Mouse (Mus musculus) ES-Bruce4 (cell line): Measurements from ENCODE around the gene Icam4. TPM values are rescaled to one million over a fixed set of nuclear protein-coding genes. Genes with fewer than 3 reads are reported as not detected.

Experiments
- H3K27ac ChIP-seq: 2 replicates; pipeline ENCODE4 v1.5.1; 2012; ENCODE audit warnings: low read length, inconsistent platforms; ENCODE audit not compliant: insufficient read depth
- H3K27me3 ChIP-seq: 2 replicates; pipeline ENCODE4 v1.6.1; 2012; ENCODE audit warnings: mild to moderate bottlenecking, low read length, inconsistent platforms; ENCODE audit not compliant: control insufficient read depth, poor library complexity, insufficient read depth, severe bottlenecking
- H3K36me3 ChIP-seq: 2 replicates; pipeline ENCODE4 v1.6.1; 2012; ENCODE audit warnings: inconsistent platforms, mild to moderate bottlenecking, low read length, moderate library complexity; ENCODE audit not compliant: control insufficient read depth, poor library complexity, insufficient read depth, severe bottlenecking
- H3K4me1 ChIP-seq: one replicate; pipeline ENCODE4 v1.8.1; 2011; ENCODE audit warnings: low read length; ENCODE audit not compliant: control insufficient read depth, insufficient read depth
- H3K4me3 ChIP-seq: 2 replicates; pipeline ENCODE4 v1.5.1; 2011; ENCODE audit warnings: low read depth, mild to moderate bottlenecking, low read length
- H3K9ac ChIP-seq: 2 replicates; pipeline ENCODE4 v1.6.1; 2012; ENCODE audit warnings: low read depth, mild to moderate bottlenecking, inconsistent platforms; ENCODE audit not compliant: poor library complexity, severe bottlenecking
- H3K9me3 ChIP-seq: replicated peaks from 2 replicates; pipeline ENCODE4 v1.6.1; 2012; ENCODE audit warnings: mild to moderate bottlenecking, low read length, inconsistent platforms; ENCODE audit not compliant: control insufficient read depth, poor library complexity, insufficient read depth, severe bottlenecking
- CTCF ChIP-seq: IDR thresholded peaks from one replicate; pipeline ENCODE4 v1.8.1; 2011; ENCODE audit warnings: low read depth, low read length
- EP300 ChIP-seq: IDR thresholded peaks from 2 replicates; pipeline ENCODE4 v1.6.1; 2011; ENCODE audit warnings: low read depth, low read length; ENCODE audit not compliant: insufficient read depth
- POLR2A ChIP-seq: IDR thresholded peaks from one replicate; pipeline ENCODE4 v1.8.1; 2011; ENCODE audit warnings: low read length; ENCODE audit not compliant: insufficient read depth
- polyA plus RNA-seq: library from polyadenylated mRNA; stranded (reverse); fragments of >200 nt; gene quantifications from 2 replicates; pipeline ENCODE4 v1.2.4, GENCODE M21; 2011; ENCODE audit warnings: low read depth; ENCODE audit not compliant: missing spikeins, insufficient read depth, insufficient read length

Gene Icam4
- polyA plus RNA-seq, 1 experiment, result not detected

- no peak overlapping the region for H3K9ac ChIP-seq
- no peaks in the 10 kb centered on the region for H3K4me1 ChIP-seq
- H3K36me3 ChIP-seq, result no peaks in the 10 kb centered on the region
- H3K4me3 ChIP-seq, result no peak overlapping the region
- no peak overlapping the region for H3K27ac ChIP-seq
- H3K9me3 ChIP-seq, result no peaks in the 10 kb centered on the region
- H3K27me3 ChIP-seq, result no peaks in the 10 kb centered on the region
- TF ChIP-seq CTCF, result no peak
These were observed 16.1 kb downstream of the Icam4 start for GRCm38 (mm10) chr9:21045235-21045634.

GRCm38 (mm10) chr9:21051578-21051977 is 22.4 kb downstream of the Icam4 start:
- Histone ChIP-seq H3K36me3 (no peaks in the 10 kb centered on the region), H3K4me1 (no peaks in the 10 kb centered on the region), H3K9ac (no peak overlapping the region), H3K4me3 (no peak overlapping the region), H3K27me3 (no peaks in the 10 kb centered on the region), H3K27ac (no peak overlapping the region), H3K9me3 (no peaks in the 10 kb centered on the region)
- no peak for TF ChIP-seq CTCF

GRCm38 (mm10) chr9:21062928-21063327 is 33.8 kb downstream of the Icam4 start:
- H3K36me3 ChIP-seq, result no peaks in the 10 kb centered on the region
- no peak for TF ChIP-seq CTCF
- no peak for TF ChIP-seq EP300
- TF ChIP-seq POLR2A, result no peak
- H3K9me3 ChIP-seq, result no peaks in the 10 kb centered on the region
- H3K27ac ChIP-seq, result peak overlapping the region; percentile 20; the same call in 1 of the 2 replicates
- peaks cover 3% of the 10 kb centered on the region for H3K4me1 ChIP-seq
- no peaks in the 10 kb centered on the region for H3K27me3 ChIP-seq
- no peak overlapping the region for H3K9ac ChIP-seq
- H3K4me3 ChIP-seq, result no peak overlapping the region

- Histone ChIP-seq H3K27me3 (no peaks in the 10 kb centered on the region), H3K9me3 (no peaks in the 10 kb centered on the region), H3K27ac (no peak within 1 kb of the TSS), H3K4me1 (peaks cover 3% of the 10 kb centered on the region), H3K9ac (no peak within 1 kb of the TSS), H3K4me3 (peak within 1 kb of the TSS; percentile 25), H3K36me3 (no peaks in the 10 kb centered on the region; the same call in 1 of the 2 replicates)
- peak; percentile 13 for TF ChIP-seq CTCF
- no peak for TF ChIP-seq POLR2A
These were observed 38.0 kb downstream of the Icam4 start, which contains the start of gene Zglp1 for GRCm38 (mm10) chr9:21067006-21067684. Zglp1 (minus strand) TSS chr9:21067093.

GRCm38 (mm10) chr9:21072641-21073040 is 43.5 kb downstream of the Icam4 start:
- H3K4me1 ChIP-seq, result no peaks in the 10 kb centered on the region
- no peaks in the 10 kb centered on the region for H3K9me3 ChIP-seq
- peak overlapping the region; percentile 76 for H3K9ac ChIP-seq
- peak overlapping the region; percentile 82 for H3K4me3 ChIP-seq
- H3K36me3 ChIP-seq, result peaks cover 24% of the 10 kb centered on the region
- no peak for TF ChIP-seq CTCF
- no peak for TF ChIP-seq POLR2A
- no peak for TF ChIP-seq EP300
- no peaks in the 10 kb centered on the region for H3K27me3 ChIP-seq
- peak overlapping the region; percentile 33 for H3K27ac ChIP-seq

- H3K4me1 ChIP-seq, result no peaks in the 10 kb centered on the region
- no peaks in the 10 kb centered on the region for H3K27me3 ChIP-seq
- H3K9me3 ChIP-seq, result no peaks in the 10 kb centered on the region
- TF ChIP-seq EP300 (peak; percentile 50; the same call in 1 of the 2 replicates), CTCF (no peak), POLR2A (peak; percentile 69)
- H3K9ac ChIP-seq, result peak within 1 kb of the TSS; percentile 76
- H3K27ac ChIP-seq, result peak within 1 kb of the TSS; percentile 44
- H3K36me3 ChIP-seq, result peaks cover 27% of the 10 kb centered on the region
- peak within 1 kb of the TSS; percentile 82 for H3K4me3 ChIP-seq
These were observed 44.1 kb downstream of the Icam4 start, which contains the start of the genes Gm49373 and Fdx1l for GRCm38 (mm10) chr9:21073044-21073840. Gm49373 (minus strand) TSS chr9:21073096. Fdx1l (minus strand) TSS chr9:21073614.
